Mouse (Mus musculus) kidney, embryonic 15.5 days (tissue): ENCODE measurements at regions not wholly inside any gene's neighbourhood (a gene's known extent, or its start where the extent isn't known, plus 50 kb on each side); places are given as distances from the start of the nearest gene placed in this dataset.
A peak's percentile ranks its signal among the peaks of the same experiment; 100 is the strongest.

Experiments used
- ATAC-seq: fragments of 200-750 bp; cut with Nextera tagmentation; replicated peaks from 2 replicates; pipeline ENCODE4 v1.8.0; 2017; ENCODE audit warnings: moderate TSS enrichment; ENCODE audit not compliant: low FRiP score
- H3K27ac ChIP-seq: fragments of 300-500 bp; sonication (generic); 2 replicates; pipeline ENCODE4 v1.5.1; 2015; ENCODE audit warnings: mild to moderate bottlenecking, inconsistent platforms
- H3K27me3 ChIP-seq: fragments of 300-500 bp; sonication (generic); 2 replicates; pipeline ENCODE4 v1.6.1; 2015; ENCODE audit warnings: inconsistent platforms
- H3K36me3 ChIP-seq: fragments of 300-500 bp; sonication (generic); 2 replicates; pipeline ENCODE4 v1.6.1; 2015; ENCODE audit warnings: inconsistent platforms
- H3K4me1 ChIP-seq: fragments of 300-500 bp; sonication (generic); 2 replicates; pipeline ENCODE4 v1.6.1; 2015; ENCODE audit warnings: inconsistent platforms
- H3K4me2 ChIP-seq: fragments of 300-500 bp; sonication (generic); 2 replicates; pipeline ENCODE4 v1.6.1; 2015; ENCODE audit warnings: moderate library complexity, mild to moderate bottlenecking, inconsistent platforms
- H3K4me3 ChIP-seq: fragments of 300-500 bp; sonication (generic); replicated peaks from 2 replicates; pipeline ENCODE4 v1.5.1; 2015; ENCODE audit warnings: mild to moderate bottlenecking, inconsistent platforms
- H3K9ac ChIP-seq: fragments of 300-500 bp; sonication (generic); 2 replicates; pipeline ENCODE4 v1.6.1; 2015; ENCODE audit warnings: mild to moderate bottlenecking, inconsistent platforms
- H3K9me3 ChIP-seq: fragments of 300-500 bp; sonication (generic); replicated peaks from 2 replicates; pipeline ENCODE4 v1.6.1; 2016; ENCODE audit warnings: inconsistent platforms
- WGBS: fragments of 180-500 bp; shearing (Covaris S2); methylation state at CpG from one replicate; pipeline ENCODE4 v1.1.7; 2015; ENCODE audit warnings: mixed read lengths; 5-methylcytosine and 5-hydroxymethylcytosine counted together

- H3K27me3 ChIP-seq, result 0 out of 2 replicates have a peak, but pooled peaks cover 3% of the 10 kb centered on the region
- WGBS, result 71% methylated on average over 8 of the region's 8 CpGs
- no peak for ATAC-seq
- H3K4me2 ChIP-seq, result no peak overlapping the region
- H3K4me1 ChIP-seq, result 0 out of 2 replicates have a peak, but pooled peaks cover 6% of the 10 kb centered on the region
- no peak overlapping the region for H3K27ac ChIP-seq
- no peak overlapping the region for H3K4me3 ChIP-seq
- H3K9me3 ChIP-seq, result no peaks in the 10 kb centered on the region
- H3K9ac ChIP-seq, result no peak overlapping the region
- no peaks in the 10 kb centered on the region for H3K36me3 ChIP-seq
Observed at GRCm38 (mm10) chr6:91573487-91573886, 57.8 kb downstream of the Lsm3 start.

DNA sequence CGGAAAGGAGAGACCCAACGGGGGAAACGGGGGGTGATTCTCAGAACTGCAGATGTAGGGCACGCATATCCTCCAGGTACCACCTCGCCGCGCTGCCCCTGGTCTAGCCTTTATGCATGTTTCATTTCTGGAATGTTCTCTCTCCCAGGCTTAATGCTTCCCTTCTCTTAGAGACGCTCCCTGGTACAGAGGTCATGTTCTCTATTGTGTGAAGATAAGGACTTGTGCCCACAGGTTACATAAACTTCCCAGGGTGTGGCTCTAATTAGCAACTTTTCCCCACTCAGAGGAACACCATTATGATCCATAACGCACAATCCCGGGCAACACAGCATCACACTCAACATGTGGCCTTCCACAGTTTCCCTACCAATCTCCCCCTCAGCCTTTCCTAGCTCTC, 58.7 kb downstream of the Lsm3 start:
- 0 out of 2 replicates have a peak, but pooled peaks cover 3% of the 10 kb centered on the region for H3K27me3 ChIP-seq
- no peak overlapping the region for H3K9ac ChIP-seq
- H3K9me3 ChIP-seq, result no peaks in the 10 kb centered on the region
- H3K4me2 ChIP-seq, result no peak overlapping the region
- 87% methylated on average over 10 of the region's 10 CpGs for whole genome bisulfite sequencing
- H3K4me3 ChIP-seq, result no peak overlapping the region
- no peaks in the 10 kb centered on the region for H3K36me3 ChIP-seq
- no peak for ATAC-seq
- no peak overlapping the region for H3K27ac ChIP-seq
- H3K4me1 ChIP-seq, result 0 out of 2 replicates have a peak, but pooled peaks cover 6% of the 10 kb centered on the region

GRCm38 (mm10) chr6:91575662-91576364, 60.1 kb downstream of the Lsm3 start:
- Histone ChIP-seq H3K36me3 (no peaks in the 10 kb centered on the region), H3K4me1 (0 out of 2 replicates have a peak, but pooled peaks cover 6% of the 10 kb centered on the region), H3K4me2 (no peak overlapping the region), H3K9ac (no peak overlapping the region), H3K27ac (no peak overlapping the region), H3K27me3 (0 out of 2 replicates have a peak, but pooled peaks cover 3% of the 10 kb centered on the region), H3K4me3 (no peak overlapping the region), H3K9me3 (no peaks in the 10 kb centered on the region)
- 65% methylated on average over 4 of the region's 4 CpGs for WGBS
- ATAC-seq, result peak; percentile 55; the same call in 1 of the 2 replicates

GRCm38 (mm10) chr6:91576906-91577305, 61.2 kb downstream of the Lsm3 start:
- 33% methylated on average over 15 of the region's 15 CpGs for WGBS
- no peaks in the 10 kb centered on the region for H3K36me3 ChIP-seq
- H3K9me3 ChIP-seq, result no peaks in the 10 kb centered on the region
- no peak overlapping the region for H3K9ac ChIP-seq
- H3K4me1 ChIP-seq, result 0 out of 2 replicates have a peak, but pooled peaks cover 6% of the 10 kb centered on the region
- H3K27ac ChIP-seq, result no peak overlapping the region
- H3K27me3 ChIP-seq, result 0 out of 2 replicates have a peak, but pooled peaks cover 3% of the 10 kb centered on the region
- ATAC-seq, result no peak
- no peak overlapping the region for H3K4me3 ChIP-seq
- no peak overlapping the region for H3K4me2 ChIP-seq

DNA sequence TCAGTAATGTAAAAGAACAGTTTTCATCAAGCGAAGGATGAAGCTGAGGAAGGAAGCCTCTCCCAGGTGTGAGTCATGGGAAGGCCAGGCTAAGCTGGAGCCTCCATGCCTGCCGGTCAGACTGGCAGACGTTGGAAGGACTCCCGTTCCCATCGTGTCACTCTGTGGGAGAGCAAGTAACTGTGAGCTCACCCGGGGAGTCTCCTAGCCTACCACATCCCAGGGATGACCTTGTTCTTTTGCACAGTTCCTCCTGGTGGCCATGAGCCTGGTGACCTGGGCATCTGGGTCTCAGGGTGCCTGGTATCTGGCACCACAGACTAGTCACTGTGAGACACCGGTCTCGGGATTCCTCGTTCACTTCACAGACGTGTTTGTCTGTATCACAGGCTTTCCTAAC, 63.9 kb downstream of the Lsm3 start:
- no peak for ATAC-seq
- H3K36me3 ChIP-seq, result no peaks in the 10 kb centered on the region
- no peak overlapping the region for H3K4me2 ChIP-seq
- H3K4me1 ChIP-seq, result 0 out of 2 replicates have a peak, but pooled peaks cover 6% of the 10 kb centered on the region
- no peaks in the 10 kb centered on the region for H3K9me3 ChIP-seq
- no peak overlapping the region for H3K27ac ChIP-seq
- H3K27me3 ChIP-seq, result no peaks in the 10 kb centered on the region
- no peak overlapping the region for H3K9ac ChIP-seq
- no peak overlapping the region for H3K4me3 ChIP-seq
- WGBS, result 89% methylated on average over 10 of the region's 10 CpGs

- ATAC-seq, result no peak
- H3K36me3 ChIP-seq, result no peaks in the 10 kb centered on the region
- 0 out of 2 replicates have a peak, but pooled peaks cover 6% of the 10 kb centered on the region for H3K4me1 ChIP-seq
- H3K9me3 ChIP-seq, result no peaks in the 10 kb centered on the region
- H3K4me3 ChIP-seq, result no peak overlapping the region
- H3K9ac ChIP-seq, result no peak overlapping the region
- H3K4me2 ChIP-seq, result no peak overlapping the region
- WGBS, result 91% methylated on average over 6 of the region's 6 CpGs
- H3K27ac ChIP-seq, result no peak overlapping the region
- H3K27me3 ChIP-seq, result no peaks in the 10 kb centered on the region
Observed at GRCm38 (mm10) chr6:91580607-91581006, 64.9 kb downstream of the Lsm3 start.

GRCm38 (mm10) chr6:91582338-91582737, 66.6 kb downstream of the Lsm3 start:
- H3K27ac ChIP-seq, result no peak overlapping the region
- 0 out of 2 replicates have a peak, but pooled peaks cover 3% of the 10 kb centered on the region for H3K4me1 ChIP-seq
- H3K27me3 ChIP-seq, result no peaks in the 10 kb centered on the region
- ATAC-seq, result no peak
- H3K36me3 ChIP-seq, result no peaks in the 10 kb centered on the region
- no peaks in the 10 kb centered on the region for H3K9me3 ChIP-seq
- H3K4me3 ChIP-seq, result no peak overlapping the region
- WGBS, result 85% methylated on average over 5 of the region's 5 CpGs
- no peak overlapping the region for H3K4me2 ChIP-seq
- no peak overlapping the region for H3K9ac ChIP-seq

DNA sequence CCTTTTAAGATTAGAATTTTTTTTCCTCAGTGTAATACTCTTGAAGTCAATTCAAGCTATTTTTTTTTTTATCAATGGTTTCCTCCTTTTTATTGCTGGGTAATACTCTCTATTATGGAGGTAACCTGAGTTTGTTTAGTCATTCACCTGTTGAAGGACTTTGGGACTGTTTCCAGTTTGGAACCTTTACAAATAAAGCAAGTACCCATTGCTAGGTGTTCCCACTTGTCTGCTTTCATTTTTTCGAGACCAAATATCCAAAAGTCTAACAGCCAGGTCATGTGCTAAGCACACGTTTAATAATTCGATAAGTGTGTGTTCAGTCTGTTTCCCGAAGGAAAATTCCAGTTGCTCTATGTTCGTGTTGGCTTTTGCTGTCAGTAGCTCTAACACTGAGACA, 67.6 kb downstream of the Lsm3 start:
- no peak overlapping the region for H3K27ac ChIP-seq
- no peak overlapping the region for H3K9ac ChIP-seq
- H3K9me3 ChIP-seq, result no peaks in the 10 kb centered on the region
- 0 out of 2 replicates have a peak, but pooled peaks cover 3% of the 10 kb centered on the region for H3K4me1 ChIP-seq
- WGBS, result 82% methylated on average over 5 of the region's 5 CpGs
- H3K4me3 ChIP-seq, result no peak overlapping the region
- H3K4me2 ChIP-seq, result no peak overlapping the region
- H3K36me3 ChIP-seq, result no peaks in the 10 kb centered on the region
- no peaks in the 10 kb centered on the region for H3K27me3 ChIP-seq
- no peak for ATAC-seq

GRCm38 (mm10) chr6:91585543-91585942, 69.8 kb downstream of the Lsm3 start:
- Histone ChIP-seq H3K9me3 (no peaks in the 10 kb centered on the region), H3K27me3 (no peaks in the 10 kb centered on the region), H3K4me2 (no peak overlapping the region), H3K4me1 (peaks cover 9% of the 10 kb centered on the region), H3K4me3 (no peak overlapping the region), H3K9ac (no peak overlapping the region), H3K36me3 (no peaks in the 10 kb centered on the region), H3K27ac (no peak overlapping the region)
- WGBS, result 73% methylated on average over 3 of the region's 3 CpGs
- ATAC-seq, result no peak

GRCm38 (mm10) chr6:91589181-91589580, 73.5 kb downstream of the Lsm3 start:
- H3K4me1 ChIP-seq, result peaks cover 21% of the 10 kb centered on the region
- no peaks in the 10 kb centered on the region for H3K36me3 ChIP-seq
- H3K4me3 ChIP-seq, result no peak overlapping the region
- 74% methylated on average over 4 of the region's 4 CpGs for WGBS
- H3K9ac ChIP-seq, result no peak overlapping the region
- H3K9me3 ChIP-seq, result no peaks in the 10 kb centered on the region
- no peaks in the 10 kb centered on the region for H3K27me3 ChIP-seq
- H3K4me2 ChIP-seq, result no peak overlapping the region
- ATAC-seq, result no peak
- no peak overlapping the region for H3K27ac ChIP-seq

- no peak for ATAC-seq
- Histone ChIP-seq H3K27me3 (no peaks in the 10 kb centered on the region), H3K4me2 (no peak overlapping the region), H3K36me3 (no peaks in the 10 kb centered on the region), H3K9ac (no peak overlapping the region), H3K9me3 (no peaks in the 10 kb centered on the region), H3K4me3 (no peak overlapping the region), H3K4me1 (peaks cover 21% of the 10 kb centered on the region), H3K27ac (0 out of 2 replicates have a peak overlapping the region, but pooled peaks have one; percentile 48)
- 37% methylated on average over 6 of the region's 6 CpGs for WGBS
Observed at GRCm38 (mm10) chr6:91590395-91590794, 74.7 kb downstream of the Lsm3 start.

- peak; percentile 30; the same call in 1 of the 2 replicates for ATAC-seq
- 31% methylated on average over 8 of the region's 8 CpGs for WGBS
- H3K4me1 ChIP-seq, result peaks cover 21% of the 10 kb centered on the region
- H3K9me3 ChIP-seq, result no peaks in the 10 kb centered on the region
- no peaks in the 10 kb centered on the region for H3K36me3 ChIP-seq
- H3K9ac ChIP-seq, result no peak overlapping the region
- no peak overlapping the region for H3K4me2 ChIP-seq
- no peak overlapping the region for H3K4me3 ChIP-seq
- peak overlapping the region; percentile 48; the same call in 1 of the 2 replicates for H3K27ac ChIP-seq
- H3K27me3 ChIP-seq, result no peaks in the 10 kb centered on the region
Observed at GRCm38 (mm10) chr6:91590806-91591571, 75.3 kb downstream of the Lsm3 start.
